Mouse (Mus musculus) limb, embryonic 14.5 days (tissue): ENCODE data around the gene Cartpt. TPM values are rescaled to one million over a fixed set of nuclear protein-coding genes. Genes with fewer than 3 reads are reported as not detected.

Experiments used
- ATAC-seq: fragments of 200-750 bp; cut with Nextera tagmentation; 2 replicates; pipeline ENCODE4 v1.8.0; 2017; ENCODE audit warnings: low read depth, moderate number of reproducible peaks, moderate TSS enrichment; ENCODE audit not compliant: low FRiP score
- DNase-seq: peaks from one replicate; pipeline ENCODE4 v3.0.0-alpha.2; 2015; ENCODE audit warnings: low spot score
- H3K27ac ChIP-seq: fragments of 300-500 bp; sonication (generic); replicated peaks from 2 replicates; pipeline ENCODE4 v1.5.1; 2014; ENCODE audit warnings: low read depth, mild to moderate bottlenecking, low read length, moderate library complexity, mixed read lengths
- H3K27me3 ChIP-seq: fragments of 300-500 bp; sonication (generic); 2 replicates; pipeline ENCODE4 v1.6.1; 2014; ENCODE audit warnings: low read length, mixed read lengths; ENCODE audit not compliant: control insufficient read depth, insufficient read depth
- H3K36me3 ChIP-seq: fragments of 300-500 bp; sonication (generic); 2 replicates; pipeline ENCODE4 v1.6.1; 2014; ENCODE audit warnings: mild to moderate bottlenecking, low read length, moderate library complexity, mixed read lengths; ENCODE audit not compliant: control insufficient read depth, insufficient read depth
- H3K4me1 ChIP-seq: fragments of 300-500 bp; sonication (generic); 2 replicates; pipeline ENCODE4 v1.6.1; 2014; ENCODE audit warnings: antibody characterized with exemption, low read length, mixed read lengths; ENCODE audit not compliant: control insufficient read depth, insufficient read depth
- H3K4me2 ChIP-seq: fragments of 300-500 bp; sonication (generic); replicated peaks from 2 replicates; pipeline ENCODE4 v1.6.1; 2014; ENCODE audit warnings: low read depth, mild to moderate bottlenecking, low read length, moderate library complexity; ENCODE audit not compliant: severe bottlenecking
- H3K4me3 ChIP-seq: fragments of 300-500 bp; sonication (generic); replicated peaks from 2 replicates; pipeline ENCODE4 v1.5.1; 2014; ENCODE audit warnings: low read length
- H3K9ac ChIP-seq: fragments of 300-500 bp; sonication (generic); 2 replicates; pipeline ENCODE4 v1.6.1; 2014; ENCODE audit warnings: mild to moderate bottlenecking, low read depth, low read length, moderate library complexity; ENCODE audit not compliant: severe bottlenecking
- H3K9me3 ChIP-seq: fragments of 300-500 bp; sonication (generic); 2 replicates; pipeline ENCODE4 v1.6.1; 2016; ENCODE audit warnings: low read length; ENCODE audit not compliant: control insufficient read depth
- POLR2A ChIP-seq: fragments of 200-500 bp; IDR thresholded peaks from 2 replicates; pipeline ENCODE4 v1.8.0; 2012; ENCODE audit warnings: inconsistent platforms, mild to moderate bottlenecking, moderate library complexity, borderline replicate concordance; ENCODE audit not compliant: insufficient read depth, insufficient read length; ENCODE audit errors: extremely low read depth
- WGBS: fragments of 180-500 bp; shearing (Covaris S2); extraction: QIAGEN DNeasy Blood & Tissue Kit; methylation state at CpG from one replicate; pipeline ENCODE4 v1.1.7; 2014; 5-methylcytosine and 5-hydroxymethylcytosine counted together
- polyA plus RNA-seq, 2 experiments: library from polyadenylated mRNA; depleted of rRNA in 1 of 2; stranded (reverse) in 1 of 2; unstranded in 1 of 2; fragments of >200 nt; fragmentation: Nextera tagmentation in 1 of 2; extraction: Ambion mirVana in 1 of 2; gene quantifications; 2 replicates each; pipeline versions ENCODE4 v1.2.1 to v1.2.3; 2012 to 2014

Gene Cartpt
- polyA plus RNA-seq, 2 experiments, result 0.15 to 0.22 TPM

- H3K9ac ChIP-seq, result no peak overlapping the region
- H3K4me3 ChIP-seq, result no peak overlapping the region
- H3K27ac ChIP-seq, result no peak overlapping the region
- no peaks in the 10 kb centered on the region for H3K27me3 ChIP-seq
- H3K4me1 ChIP-seq, result no peaks in the 10 kb centered on the region
- H3K36me3 ChIP-seq, result no peaks in the 10 kb centered on the region
- no peak for TF ChIP-seq POLR2A
- ATAC-seq, result no peak
- no peak overlapping the region for H3K4me2 ChIP-seq
- no peaks in the 10 kb centered on the region for H3K9me3 ChIP-seq
- DNase-seq, result no peak
- 86% methylated on average over 10 of the region's 10 CpGs for WGBS
Measured at GRCm38 (mm10) chr13:99938606-99939319, 37.9 kb upstream of the Cartpt start.

- H3K27ac ChIP-seq, result no peak overlapping the region
- no peaks in the 10 kb centered on the region for H3K9me3 ChIP-seq
- 39% methylated on average over 3 of the region's 3 CpGs for WGBS
- H3K9ac ChIP-seq, result no peak overlapping the region
- no peak for TF ChIP-seq POLR2A
- no peak overlapping the region for H3K4me3 ChIP-seq
- H3K36me3 ChIP-seq, result no peaks in the 10 kb centered on the region
- no peaks in the 10 kb centered on the region for H3K4me1 ChIP-seq
- H3K27me3 ChIP-seq, result no peaks in the 10 kb centered on the region
- H3K4me2 ChIP-seq, result no peak overlapping the region
- ATAC-seq (no peak), DNase-seq (no peak)
Measured at GRCm38 (mm10) chr13:99937741-99938140, 36.9 kb upstream of the Cartpt start.

DNA sequence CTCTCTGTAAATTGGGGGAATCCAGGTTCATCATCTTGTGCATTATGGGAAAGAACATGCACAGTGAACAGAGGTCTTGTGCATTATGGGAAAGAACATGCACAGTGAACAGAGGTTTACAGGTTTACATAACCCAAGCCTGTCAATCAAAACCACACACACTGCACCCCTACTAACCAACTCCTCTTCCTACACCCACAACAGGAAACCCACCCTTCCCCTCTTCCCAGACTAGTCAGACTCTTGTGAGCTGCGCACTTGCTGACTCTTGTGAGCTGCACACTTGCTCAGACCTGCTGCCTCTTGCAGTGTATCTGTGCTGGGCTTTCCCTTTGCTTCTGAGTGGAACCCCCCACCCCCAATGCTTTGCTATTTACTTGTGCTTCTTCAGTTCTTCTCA, 31.5 kb upstream of the Cartpt start:
- no peak for TF ChIP-seq POLR2A
- Histone ChIP-seq H3K4me2 (no peak overlapping the region), H3K9me3 (no peaks in the 10 kb centered on the region), H3K27ac (no peak overlapping the region), H3K27me3 (no peaks in the 10 kb centered on the region), H3K4me1 (no peaks in the 10 kb centered on the region), H3K9ac (no peak overlapping the region), H3K4me3 (no peak overlapping the region), H3K36me3 (no peaks in the 10 kb centered on the region)
- DNase-seq (no peak), ATAC-seq (no peak)
- WGBS, result 82% methylated on average over 1 of the region's 1 CpGs

DNA sequence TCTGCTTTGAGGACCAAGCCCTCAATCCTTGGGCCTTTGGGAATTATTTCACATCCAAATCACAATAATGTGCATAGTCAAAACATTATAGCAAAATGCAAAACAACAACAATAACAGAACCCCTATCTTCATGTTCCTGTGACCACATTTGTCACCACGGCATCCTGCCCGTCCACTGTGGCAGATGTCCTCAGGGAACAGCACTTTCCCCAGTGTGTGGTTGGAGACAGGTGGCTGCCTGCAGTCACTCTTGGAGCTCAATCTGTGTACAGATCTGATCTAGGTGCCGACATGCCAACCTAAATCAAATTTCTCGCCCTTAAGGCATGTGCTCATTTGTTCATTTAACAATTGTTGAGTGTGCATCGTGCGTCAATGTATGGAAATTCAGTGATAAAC, 30.6 kb upstream of the Cartpt start:
- Histone ChIP-seq H3K27ac (no peak overlapping the region), H3K27me3 (no peaks in the 10 kb centered on the region), H3K4me3 (no peak overlapping the region), H3K4me1 (no peaks in the 10 kb centered on the region), H3K4me2 (no peak overlapping the region), H3K9ac (no peak overlapping the region), H3K9me3 (no peaks in the 10 kb centered on the region), H3K36me3 (no peaks in the 10 kb centered on the region)
- ATAC-seq (no peak), DNase-seq (no peak)
- WGBS, result 77% methylated on average over 6 of the region's 6 CpGs
- TF ChIP-seq POLR2A, result no peak

DNA sequence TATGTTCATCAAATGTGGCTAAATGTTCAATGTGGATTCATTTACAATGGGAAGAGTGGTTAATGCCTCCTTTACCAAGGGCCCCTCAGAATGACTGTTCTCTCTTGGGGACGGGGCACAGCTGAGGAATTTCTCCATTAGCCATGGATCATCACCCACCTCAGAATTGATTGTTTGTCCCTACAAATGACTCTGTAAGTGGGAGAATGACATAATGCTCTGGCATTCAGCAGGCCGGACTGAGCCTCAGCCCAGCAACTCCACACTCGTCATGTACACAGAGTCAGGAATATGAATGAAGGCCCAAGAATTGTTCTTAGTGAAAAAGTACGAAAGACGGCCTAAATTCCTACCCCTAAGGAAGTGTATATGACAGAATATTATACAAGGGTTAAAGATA, 25.4 kb upstream of the Cartpt start:
- Histone ChIP-seq H3K4me2 (no peak overlapping the region), H3K27ac (no peak overlapping the region), H3K9ac (no peak overlapping the region), H3K4me3 (no peak overlapping the region), H3K27me3 (no peaks in the 10 kb centered on the region), H3K4me1 (no peaks in the 10 kb centered on the region), H3K9me3 (no peaks in the 10 kb centered on the region), H3K36me3 (no peaks in the 10 kb centered on the region)
- WGBS, result 80% methylated on average over 5 of the region's 5 CpGs
- DNase-seq (no peak), ATAC-seq (no peak)
- no peak for TF ChIP-seq POLR2A

DNA sequence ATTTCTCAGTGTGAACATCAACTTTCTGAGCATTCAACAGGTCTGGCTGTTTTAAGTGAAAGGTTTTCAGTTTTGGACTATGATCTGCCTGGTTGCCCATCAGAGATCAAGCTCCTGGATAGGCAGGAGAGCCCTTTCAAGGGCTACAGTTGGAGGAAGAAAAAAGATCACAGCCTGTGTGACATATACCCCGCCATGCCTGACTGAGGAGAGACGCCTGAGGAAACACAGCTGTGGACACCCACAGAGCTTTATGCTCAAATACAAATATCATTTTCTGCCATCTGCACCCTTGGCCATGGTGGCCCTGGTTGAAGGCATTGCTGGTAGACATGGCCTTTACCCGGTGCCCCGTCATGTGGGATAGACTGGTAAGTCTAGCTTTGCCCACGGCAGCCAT, 14.7 kb upstream of the Cartpt start:
- no peak overlapping the region for H3K27ac ChIP-seq
- H3K9ac ChIP-seq, result no peak overlapping the region
- no peak for TF ChIP-seq POLR2A
- H3K9me3 ChIP-seq, result no peaks in the 10 kb centered on the region
- no peak overlapping the region for H3K4me3 ChIP-seq
- no peaks in the 10 kb centered on the region for H3K36me3 ChIP-seq
- H3K4me2 ChIP-seq, result no peak overlapping the region
- no peaks in the 10 kb centered on the region for H3K27me3 ChIP-seq
- no peak for DNase-seq
- 90% methylated on average over 5 of the region's 5 CpGs for WGBS
- H3K4me1 ChIP-seq, result no peaks in the 10 kb centered on the region
- no peak for ATAC-seq
